Mouse (Mus musculus): ENCODE results near the gene Gpatch2. TPM values are rescaled to one million over a fixed set of nuclear protein-coding genes. Genes with fewer than 3 reads are reported as not detected.

Gene Gpatch2
- total RNA-seq, 2 experiments from 2014 or later = 19.6 to 24.3 TPM

DNA sequence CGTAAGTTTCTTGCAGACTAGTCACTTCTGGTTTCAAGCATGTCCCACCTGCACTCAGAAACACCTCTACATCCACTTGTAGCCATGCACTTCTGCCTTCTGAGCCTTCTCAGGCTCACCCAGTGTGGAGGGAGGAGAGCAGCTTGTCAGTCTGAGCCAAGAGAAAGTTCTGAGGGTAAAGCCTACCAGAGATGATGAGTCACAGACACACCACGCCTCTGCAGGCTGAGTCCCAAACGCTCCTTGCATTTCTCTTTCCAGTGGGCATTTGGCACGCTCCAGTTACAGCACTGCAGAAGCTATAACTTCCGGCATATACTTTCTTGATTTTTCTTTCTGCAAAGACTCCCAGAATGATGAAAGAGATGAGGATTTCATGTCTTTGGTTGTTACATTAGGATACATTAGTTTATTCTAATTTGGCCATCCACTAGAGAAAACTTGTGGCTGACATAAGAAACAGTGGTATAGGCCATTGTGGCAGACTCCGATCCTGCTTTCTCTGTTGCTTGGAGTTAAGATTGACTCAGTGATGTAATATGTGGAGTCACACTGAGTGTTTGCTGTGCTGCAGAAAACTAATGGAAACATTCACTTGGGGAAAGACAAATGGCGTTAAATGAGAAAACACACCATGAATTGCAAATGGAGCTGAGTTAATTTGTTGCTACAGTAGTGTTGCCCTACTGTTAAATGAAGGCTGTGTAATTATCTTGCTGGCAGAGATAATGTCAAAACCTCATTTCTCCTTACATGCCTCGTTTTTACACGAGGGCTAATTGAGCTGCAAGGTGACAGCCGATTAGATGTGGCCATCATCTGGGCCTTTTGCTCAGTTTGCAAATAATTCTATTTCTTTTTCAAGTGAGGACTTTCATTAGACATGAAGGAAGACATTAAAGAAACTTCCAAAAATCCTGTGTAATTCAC, 55.3 kb downstream of the Gpatch2 start:
- no peak overlapping the region for H3K27ac ChIP-seq
- TF ChIP-seq CTCF (conservative IDR thresholded peaks at IDR 0.05) = no peak
- no peak overlapping the region for H3K4me3 ChIP-seq
- peak; percentile 25 to 45 for DNase-seq (ENCODE audit: low spot score in 2 of 2)

DNA sequence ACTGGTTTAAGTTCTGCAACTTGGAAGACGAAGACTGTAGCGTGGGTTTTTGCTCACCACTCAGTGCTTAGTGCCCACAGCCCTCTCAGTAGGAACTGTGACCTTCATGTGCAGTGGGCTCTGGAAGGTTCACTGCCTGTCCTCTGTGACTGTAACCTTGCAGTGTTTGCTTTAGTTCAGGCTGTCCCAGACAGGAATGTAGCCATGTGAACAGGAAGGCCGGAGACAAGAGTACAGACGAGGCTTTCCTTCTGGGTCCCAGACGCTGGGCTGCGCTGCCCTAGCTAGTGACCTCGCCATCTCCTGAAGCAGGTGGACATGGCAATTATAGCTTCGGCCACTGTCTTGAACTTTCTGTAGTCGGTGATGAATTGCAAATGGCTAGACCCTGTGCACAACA, 62.0 kb downstream of the Gpatch2 start:
- Histone ChIP-seq H3K27ac (no peak overlapping the region), H3K4me3 (no peak overlapping the region)
- no peak for DNase-seq (ENCODE audit: low spot score in 2 of 2)
- TF ChIP-seq CTCF (conservative IDR thresholded peaks at IDR 0.05) = no peak

- TF ChIP-seq CTCF (conservative IDR thresholded peaks at IDR 0.05) = no peak
- DNase-seq (ENCODE audit: low spot score in 2 of 2) = no peak
- Histone ChIP-seq H3K4me3 (no peak overlapping the region), H3K27ac (no peak overlapping the region; the same call in 1 of the 2 replicates)
Measured at GRCm38 (mm10) chr1:187278472-187278871, 63.2 kb downstream of the Gpatch2 start.

DNA sequence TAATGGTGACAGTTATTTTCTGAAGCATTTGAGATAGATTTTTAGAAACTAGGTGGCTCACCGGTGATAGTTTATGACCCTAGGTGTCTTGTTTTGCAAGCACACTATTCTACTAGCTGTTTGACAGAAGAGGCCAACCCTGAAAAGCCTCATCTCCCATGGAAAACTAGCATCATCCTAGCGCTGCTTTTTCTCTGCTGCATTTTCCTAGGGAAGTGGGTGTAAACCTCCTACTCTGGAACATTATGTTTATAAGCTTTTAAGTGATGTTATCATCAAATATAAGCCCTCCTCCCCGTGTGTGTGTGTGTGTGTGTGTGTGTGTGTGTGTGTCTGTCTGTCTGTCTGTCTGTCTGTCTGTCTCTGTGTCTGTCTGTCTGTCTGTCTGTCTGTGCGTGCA, 64.5 kb downstream of the Gpatch2 start:
- no peak for DNase-seq (ENCODE audit: low spot score in 2 of 2)
- H3K27ac ChIP-seq = peak overlapping the region; percentile 79
- TF ChIP-seq CTCF (conservative IDR thresholded peaks at IDR 0.05) = no peak
- no peak overlapping the region for H3K4me3 ChIP-seq

DNA sequence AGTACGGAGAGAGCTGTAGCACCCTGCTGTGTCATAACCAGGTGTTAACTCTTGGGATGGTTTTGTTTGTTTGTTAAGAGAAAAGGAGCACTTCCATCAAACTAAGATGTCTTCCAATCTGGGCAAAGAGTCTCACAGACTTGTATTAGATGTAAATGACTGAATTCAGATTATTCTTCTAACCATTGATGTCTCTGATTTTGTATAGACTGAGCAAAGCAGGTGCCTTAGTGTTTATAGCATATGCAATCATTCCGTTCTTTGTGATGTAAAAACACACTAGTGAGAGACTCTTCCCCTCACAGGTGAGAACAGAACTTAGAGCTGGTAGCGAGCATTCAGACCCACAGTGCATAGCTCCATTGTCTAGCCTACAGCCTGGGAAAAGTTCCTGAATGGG, 67.0 kb downstream of the Gpatch2 start:
- H3K4me3 ChIP-seq = no peak overlapping the region
- DNase-seq (ENCODE audit: low spot score in 2 of 2) = no peak
- no peak for TF ChIP-seq CTCF (conservative IDR thresholded peaks at IDR 0.05)
- H3K27ac ChIP-seq = peak overlapping the region; percentile 65; the same call in 1 of the 2 replicates

- Histone ChIP-seq H3K27ac (peak overlapping the region; percentile 65), H3K4me3 (no peak overlapping the region)
- DNase-seq (ENCODE audit: low spot score in 2 of 2) = peak in 1 of 2 experiments; percentile 37
- no peak for TF ChIP-seq CTCF (conservative IDR thresholded peaks at IDR 0.05)
Measured at GRCm38 (mm10) chr1:187282804-187283203, 67.5 kb downstream of the Gpatch2 start.

DNA sequence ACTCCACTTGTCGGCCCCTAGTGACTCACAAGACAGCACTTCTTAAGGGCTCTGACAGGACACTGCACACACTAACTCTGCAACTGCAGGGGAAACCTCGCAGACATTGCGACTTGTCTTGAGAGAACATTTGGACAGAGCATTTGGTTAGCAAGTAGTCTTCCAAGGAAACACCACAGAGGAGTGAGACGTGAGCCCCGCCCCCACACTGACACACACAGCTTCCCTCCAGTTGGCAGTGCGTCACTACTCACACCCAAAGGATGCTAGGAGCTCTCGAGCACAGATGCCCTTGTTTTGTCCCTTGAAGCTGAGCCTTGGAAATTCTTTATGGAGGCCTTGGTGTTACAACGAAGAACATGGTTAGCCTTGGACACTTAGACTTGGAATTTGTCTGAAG, 70.4 kb downstream of the Gpatch2 start:
- DNase-seq (ENCODE audit: low spot score in 2 of 2) = no peak
- Histone ChIP-seq H3K27ac (no peak overlapping the region), H3K4me3 (no peak overlapping the region)
- TF ChIP-seq CTCF (conservative IDR thresholded peaks at IDR 0.05) = no peak

GRCm38 (mm10) chr1:187286411-187286810, 71.1 kb downstream of the Gpatch2 start:
- no peak overlapping the region for H3K4me3 ChIP-seq
- DNase-seq (ENCODE audit: low spot score in 2 of 2) = no peak
- H3K27ac ChIP-seq = no peak overlapping the region
- no peak for TF ChIP-seq CTCF (conservative IDR thresholded peaks at IDR 0.05)

DNA sequence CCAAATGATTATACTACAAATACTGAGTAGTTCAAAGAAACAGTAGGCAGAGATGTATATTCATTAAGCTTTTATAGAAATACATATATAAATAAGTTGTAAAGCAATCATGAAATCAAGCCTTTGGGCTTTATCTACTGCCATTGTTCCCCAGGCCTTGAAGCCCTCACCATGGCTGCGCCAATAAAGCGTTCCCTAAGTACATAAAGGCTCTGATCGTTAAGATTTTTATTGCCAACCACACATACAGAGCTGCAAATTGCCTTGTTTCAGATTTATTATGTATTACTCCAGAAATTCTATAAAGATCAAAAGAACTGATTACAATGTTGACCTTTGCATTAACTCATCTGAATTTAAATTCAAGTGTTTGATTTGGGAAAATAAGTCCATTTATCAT, 71.6 kb downstream of the Gpatch2 start:
- TF ChIP-seq CTCF (conservative IDR thresholded peaks at IDR 0.05) = no peak
- no peak for DNase-seq (ENCODE audit: low spot score in 2 of 2)
- H3K27ac ChIP-seq = no peak overlapping the region
- H3K4me3 ChIP-seq = no peak overlapping the region

- H3K27ac ChIP-seq = no peak overlapping the region
- H3K4me3 ChIP-seq = no peak overlapping the region
- DNase-seq (ENCODE audit: low spot score in 2 of 2) = no peak
- no peak for TF ChIP-seq CTCF (conservative IDR thresholded peaks at IDR 0.05)
Measured at GRCm38 (mm10) chr1:187290186-187290585, 74.9 kb downstream of the Gpatch2 start.

- TF ChIP-seq CTCF (conservative IDR thresholded peaks at IDR 0.05) = no peak
- no peak overlapping the region for H3K4me3 ChIP-seq
- DNase-seq (ENCODE audit: low spot score in 2 of 2) = no peak
- no peak overlapping the region for H3K27ac ChIP-seq
Measured at GRCm38 (mm10) chr1:187291480-187292394, 76.4 kb downstream of the Gpatch2 start.

DNA sequence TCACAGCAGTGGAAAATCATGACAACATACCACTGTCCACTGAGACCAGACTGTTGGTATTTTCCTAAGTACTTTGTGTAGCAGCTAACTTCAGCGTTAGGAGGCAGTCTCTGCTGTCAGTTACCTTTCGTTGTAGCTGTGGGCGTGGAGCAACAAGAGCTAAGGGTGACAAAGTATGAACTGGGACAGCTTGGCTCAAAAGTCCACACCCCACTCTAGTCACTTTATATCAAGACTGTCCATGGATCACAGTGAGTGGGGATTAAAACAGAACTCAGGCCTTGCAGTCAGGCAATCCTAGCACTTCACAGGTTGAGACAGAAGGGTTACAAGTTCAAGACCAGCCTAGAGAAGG, 77.1 kb downstream of the Gpatch2 start:
- Histone ChIP-seq H3K27ac (no peak overlapping the region), H3K4me3 (no peak overlapping the region)
- no peak for DNase-seq (ENCODE audit: low spot score in 2 of 2)
- TF ChIP-seq CTCF (conservative IDR thresholded peaks at IDR 0.05) = no peak

DNA sequence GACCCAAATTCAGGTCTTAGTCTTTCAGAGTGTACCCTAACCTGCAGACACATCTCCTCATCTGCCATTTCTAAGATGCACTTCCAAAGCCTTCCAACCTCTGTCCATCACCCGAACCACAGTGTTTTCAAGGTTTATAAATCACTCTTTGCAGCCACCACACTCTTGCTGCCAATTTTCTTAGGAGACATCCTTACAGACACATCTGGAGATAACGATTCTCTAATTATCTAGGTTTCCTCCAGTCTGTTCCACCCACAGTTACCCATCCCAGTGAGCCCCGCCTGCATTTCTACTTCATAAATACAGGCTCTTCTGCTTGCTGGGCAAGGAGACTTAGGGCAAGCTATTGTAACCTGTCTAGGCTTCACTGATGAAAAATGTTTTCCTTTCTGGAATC, 77.9 kb downstream of the Gpatch2 start:
- no peak for TF ChIP-seq CTCF (conservative IDR thresholded peaks at IDR 0.05)
- no peak overlapping the region for H3K4me3 ChIP-seq
- no peak overlapping the region for H3K27ac ChIP-seq
- no peak for DNase-seq (ENCODE audit: low spot score in 2 of 2)
